Mouse (Mus musculus) forebrain, postnatal 0 days (tissue): ENCODE measurements around the gene Omd. TPM values are rescaled to one million over a fixed set of nuclear protein-coding genes. Genes with fewer than 3 reads are reported as not detected.

Experiments
- ATAC-seq: fragments of 200-750 bp; cut with Nextera tagmentation; 2 replicates; pipeline ENCODE4 v1.8.0; 2017; ENCODE audit warnings: mild to moderate bottlenecking, moderate library complexity
- DNase-seq: peaks from one replicate; pipeline ENCODE4 v3.0.0-alpha.2; 2015
- H3K27ac ChIP-seq: fragments of 300-500 bp; sonication (generic); 2 replicates; pipeline ENCODE4 v1.5.1; 2014; ENCODE audit warnings: low read depth, mild to moderate bottlenecking, antibody characterized with exemption, low read length, moderate library complexity, mixed read lengths
- H3K27me3 ChIP-seq: fragments of 300-500 bp; sonication (generic); 2 replicates; pipeline ENCODE4 v1.6.1; 2014; ENCODE audit warnings: mild to moderate bottlenecking, low read length, mixed read lengths; ENCODE audit not compliant: insufficient read depth
- H3K36me3 ChIP-seq: fragments of 300-500 bp; sonication (generic); 2 replicates; pipeline ENCODE4 v1.6.1; 2014; ENCODE audit warnings: mild to moderate bottlenecking, moderate library complexity; ENCODE audit not compliant: insufficient read depth
- H3K4me1 ChIP-seq: fragments of 300-500 bp; sonication (generic); 2 replicates; pipeline ENCODE4 v1.6.1; 2014; ENCODE audit warnings: antibody characterized with exemption; ENCODE audit not compliant: insufficient read depth
- H3K4me2 ChIP-seq: fragments of 300-500 bp; sonication (generic); 2 replicates; pipeline ENCODE4 v1.6.1; 2014; ENCODE audit warnings: low read depth, mild to moderate bottlenecking, moderate library complexity
- H3K4me3 ChIP-seq: fragments of 300-500 bp; sonication (generic); 2 replicates; pipeline ENCODE4 v1.5.1; 2014; ENCODE audit warnings: low read depth, low read length, mixed read lengths
- H3K9ac ChIP-seq: fragments of 300-500 bp; sonication (generic); 2 replicates; pipeline ENCODE4 v1.6.1; 2014; ENCODE audit warnings: mild to moderate bottlenecking
- H3K9me3 ChIP-seq: fragments of 300-500 bp; sonication (generic); 2 replicates; pipeline ENCODE4 v1.6.1; 2016; ENCODE audit warnings: low read length
- CTCF ChIP-seq: sonication (generic); IDR thresholded peaks from 2 replicates; pipeline ENCODE4 v1.5.1; 2016; ENCODE audit warnings: antibody characterized with exemption, control low read depth, low read depth
- WGBS: fragments of 180-500 bp; shearing (Covaris S2); extraction: QIAGEN DNeasy Blood & Tissue Kit; methylation state at CpG from one replicate; pipeline ENCODE4 v1.1.7; 2014; 5-methylcytosine and 5-hydroxymethylcytosine counted together
- polyA plus RNA-seq: library from polyadenylated mRNA; unstranded; fragments of >200 nt; fragmentation: Nextera tagmentation; extraction: Ambion mirVana; gene quantifications from 2 replicates; pipeline ENCODE4 v1.2.1, GENCODE M21; 2015
- total RNA-seq: library from RNA; depleted of rRNA; stranded (reverse); fragments of >200 nt; gene quantifications from 2 replicates; pipeline ENCODE4 v1.2.3, GENCODE M21; 2014; rRNA removed

Omd gene
- total RNA-seq (1.9 and 2.4 TPM in 2 replicates), polyA plus RNA-seq (1.9 and 2.3 TPM in 2 replicates)

DNA sequence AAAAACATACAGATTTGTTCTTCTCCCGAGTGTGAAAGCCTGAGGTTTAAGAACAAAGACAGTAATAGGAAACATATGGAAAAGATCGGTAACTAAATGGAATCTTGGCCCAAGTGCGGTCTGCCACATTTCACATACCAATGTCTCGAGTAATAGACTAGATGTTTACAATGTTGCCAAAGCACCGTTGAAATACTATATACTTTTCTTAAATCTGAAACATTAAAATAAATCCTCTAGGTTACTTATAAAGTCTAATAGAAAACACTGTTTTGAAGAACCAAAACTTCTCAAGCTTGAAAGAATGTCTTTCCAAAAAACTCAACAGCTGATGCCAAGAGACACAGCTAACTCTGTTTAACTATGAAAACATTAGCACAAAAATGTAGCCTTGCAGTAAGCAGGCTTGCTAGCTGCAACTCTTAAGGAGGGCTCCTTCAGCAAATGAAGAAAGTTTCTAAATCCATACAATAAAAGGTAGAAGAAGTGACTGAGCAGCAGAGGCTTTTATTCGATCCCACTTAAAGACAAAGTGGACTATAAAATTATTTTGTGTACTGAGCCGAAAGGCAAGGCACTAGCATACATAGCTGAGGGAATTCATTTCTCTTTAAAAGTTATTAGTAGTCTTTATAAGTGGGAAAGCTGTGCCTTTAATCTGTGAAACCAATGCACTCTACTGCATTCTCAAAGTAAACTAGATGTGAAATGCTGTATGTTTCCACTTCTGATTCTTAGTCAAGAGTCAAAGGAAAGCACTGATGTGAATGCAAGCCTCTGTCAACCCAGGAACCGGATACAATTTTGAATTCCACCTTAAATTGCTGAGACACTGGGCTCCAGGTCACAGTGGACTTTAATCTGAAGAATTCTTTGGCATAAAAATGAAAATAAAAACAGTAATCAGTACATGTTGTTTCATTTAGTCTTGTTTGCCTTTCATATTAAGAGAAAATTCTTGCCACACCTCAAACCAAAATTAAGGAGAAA, at the start of gene Omd:
Gene Omd, plus strand, starts transcription at position 922 of the 990 bp plus-strand sequence.
- DNase-seq, result no peak
- no peak for ATAC-seq
- TF ChIP-seq CTCF, result no peak
- Histone ChIP-seq H3K27me3 (no peaks in the 10 kb centered on the region), H3K36me3 (no peaks in the 10 kb centered on the region), H3K4me3 (no peak within 1 kb of the TSS), H3K9ac (no peak within 1 kb of the TSS), H3K9me3 (no peaks in the 10 kb centered on the region), H3K27ac (no peak within 1 kb of the TSS), H3K4me2 (no peak within 1 kb of the TSS), H3K4me1 (no peaks in the 10 kb centered on the region)
- WGBS, result 59% methylated on average over 8 of the region's 8 CpGs

- no peaks in the 10 kb centered on the region for H3K9me3 ChIP-seq
- ATAC-seq, result no peak
- H3K9ac ChIP-seq, result no peak overlapping the region
- no peaks in the 10 kb centered on the region for H3K27me3 ChIP-seq
- 100% methylated on average over 1 of the region's 1 CpGs for WGBS
- H3K27ac ChIP-seq, result no peak overlapping the region
- H3K4me2 ChIP-seq, result no peak overlapping the region
- no peak for DNase-seq
- H3K4me3 ChIP-seq, result no peak overlapping the region
- no peaks in the 10 kb centered on the region for H3K36me3 ChIP-seq
- no peak for TF ChIP-seq CTCF
- no peaks in the 10 kb centered on the region for H3K4me1 ChIP-seq
Observed at GRCm38 (mm10) chr13:49536946-49537345, 45.3 kb upstream of the Omd start.

DNA sequence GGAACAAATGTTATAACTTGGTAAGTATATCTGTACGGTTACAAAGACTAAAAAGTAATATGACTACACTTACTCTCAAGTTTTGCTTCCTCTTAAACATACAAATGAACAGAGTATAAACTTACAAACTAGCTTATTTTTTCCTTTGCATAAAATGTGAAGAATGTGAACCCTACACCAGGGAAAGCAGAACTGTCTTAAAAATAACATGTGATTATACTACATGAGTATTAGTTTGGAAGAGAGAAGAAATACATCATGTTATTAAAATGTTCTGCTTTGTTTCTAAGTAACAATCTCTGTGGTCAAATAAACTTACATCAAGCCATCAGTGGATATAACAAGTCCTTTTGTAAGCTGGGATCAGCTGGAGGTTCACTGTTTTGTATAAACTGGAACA, 43.6 kb upstream of the Omd start:
- Histone ChIP-seq H3K9me3 (no peaks in the 10 kb centered on the region), H3K27me3 (no peaks in the 10 kb centered on the region), H3K27ac (no peak overlapping the region), H3K9ac (no peak overlapping the region), H3K4me1 (no peaks in the 10 kb centered on the region), H3K36me3 (no peaks in the 10 kb centered on the region), H3K4me2 (no peak overlapping the region), H3K4me3 (no peak overlapping the region)
- DNase-seq (no peak), ATAC-seq (no peak)
- TF ChIP-seq CTCF, result no peak
- 84% methylated on average over 1 of the region's 1 CpGs for WGBS

DNA sequence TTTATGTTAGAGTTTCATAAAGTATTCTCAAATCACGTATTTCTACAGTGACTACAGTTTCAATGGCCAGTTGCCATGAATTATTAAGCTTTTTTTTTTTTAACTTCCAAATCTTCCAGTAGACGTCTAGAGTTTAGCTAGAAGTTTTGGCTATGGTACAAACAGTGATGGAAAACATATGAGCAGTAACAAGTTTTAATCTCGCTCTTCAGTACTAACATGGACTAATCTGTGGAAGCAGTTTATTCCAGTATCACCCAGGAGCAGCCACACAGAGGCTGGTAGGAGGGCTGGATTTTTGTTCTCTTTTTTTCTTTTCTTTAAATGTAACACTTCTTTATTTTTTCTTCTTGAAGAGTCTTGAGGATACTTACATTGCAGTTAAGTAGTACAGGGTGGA, 38.0 kb upstream of the Omd start, which contains the start of gene Aspn:
Gene Aspn, plus strand, starts transcription at position 165 of the 400 bp plus-strand sequence.
- no peak within 1 kb of the TSS for H3K27ac ChIP-seq
- 73% methylated on average over 3 of the region's 3 CpGs for WGBS
- H3K9me3 ChIP-seq, result no peaks in the 10 kb centered on the region

DNA sequence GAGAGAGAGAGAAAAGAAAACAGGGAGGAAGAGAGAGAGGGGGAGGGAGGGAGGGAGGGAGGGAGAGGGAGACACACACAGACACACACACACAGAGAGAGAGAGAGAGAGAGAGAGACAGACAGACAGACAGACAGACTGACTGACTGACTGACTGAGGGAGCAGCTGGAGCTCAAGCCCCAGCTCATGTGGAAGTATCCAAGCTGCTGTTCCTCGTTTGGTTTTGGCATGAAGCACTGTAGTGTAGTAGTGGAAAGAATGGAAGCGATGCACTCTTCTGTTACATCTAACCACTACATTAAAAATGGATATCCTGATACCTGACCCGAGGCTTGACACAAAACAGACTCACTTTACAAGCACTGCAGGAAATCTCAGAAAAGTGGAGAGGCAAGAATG, 36.6 kb upstream of the Omd start:
- DNase-seq (no peak), ATAC-seq (no peak)
- 59% methylated on average over 3 of the region's 3 CpGs for WGBS
- no peak for TF ChIP-seq CTCF
- Histone ChIP-seq H3K4me2 (no peak overlapping the region), H3K27ac (no peak overlapping the region), H3K9ac (no peak overlapping the region), H3K27me3 (no peaks in the 10 kb centered on the region), H3K4me1 (no peaks in the 10 kb centered on the region), H3K9me3 (no peaks in the 10 kb centered on the region), H3K4me3 (no peak overlapping the region), H3K36me3 (no peaks in the 10 kb centered on the region)

More for the DNA sequence above, 38.0 kb upstream of the Omd start, which contains the start of gene Aspn:
- no peak within 1 kb of the TSS for H3K4me3 ChIP-seq
- no peaks in the 10 kb centered on the region for H3K36me3 ChIP-seq
- DNase-seq (no peak), ATAC-seq (no peak)
- H3K4me2 ChIP-seq, result no peak within 1 kb of the TSS
- H3K4me1 ChIP-seq, result no peaks in the 10 kb centered on the region
- no peak for TF ChIP-seq CTCF
- no peaks in the 10 kb centered on the region for H3K27me3 ChIP-seq
- H3K9ac ChIP-seq, result no peak within 1 kb of the TSS

- H3K4me3 ChIP-seq, result no peak overlapping the region
- no peak for DNase-seq
- H3K36me3 ChIP-seq, result no peaks in the 10 kb centered on the region
- 85% methylated on average over 1 of the region's 1 CpGs for WGBS
- H3K4me1 ChIP-seq, result no peaks in the 10 kb centered on the region
- no peaks in the 10 kb centered on the region for H3K9me3 ChIP-seq
- TF ChIP-seq CTCF, result no peak
- no peak for ATAC-seq
- no peaks in the 10 kb centered on the region for H3K27me3 ChIP-seq
- H3K27ac ChIP-seq, result no peak overlapping the region
- H3K9ac ChIP-seq, result no peak overlapping the region
- no peak overlapping the region for H3K4me2 ChIP-seq
Observed at GRCm38 (mm10) chr13:49546517-49546916, 35.7 kb upstream of the Omd start.

DNA sequence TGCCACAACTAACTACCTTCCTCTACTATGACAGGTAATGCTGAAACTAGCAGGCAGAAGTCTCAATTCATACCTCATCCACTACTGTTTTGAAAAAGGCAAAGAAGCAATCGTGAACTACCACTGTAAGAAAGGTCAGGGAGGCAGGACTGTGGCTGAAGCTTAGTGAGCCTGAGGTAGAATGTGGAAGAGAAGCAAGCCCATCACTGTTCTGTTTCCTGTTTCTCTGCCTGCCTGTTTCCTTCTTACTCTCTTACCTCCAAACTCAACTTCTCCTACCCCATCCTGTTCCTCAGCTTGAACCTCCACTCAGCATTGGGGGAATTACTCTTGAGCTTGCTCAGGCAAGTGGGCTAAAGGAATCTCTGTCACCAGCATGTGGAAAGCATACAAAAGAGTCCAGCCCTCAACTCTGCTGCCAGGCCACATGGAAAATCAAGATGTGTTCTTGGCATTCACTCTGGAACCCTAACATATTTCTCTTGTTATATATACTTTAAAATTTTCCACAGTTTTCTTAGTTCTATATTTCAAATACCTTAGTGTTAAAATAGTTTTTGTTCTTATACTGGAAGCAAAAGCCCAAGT, 34.6 kb upstream of the Omd start:
- DNase-seq (no peak), ATAC-seq (no peak)
- Histone ChIP-seq H3K4me1 (no peaks in the 10 kb centered on the region), H3K36me3 (no peaks in the 10 kb centered on the region), H3K4me2 (no peak overlapping the region), H3K9ac (no peak overlapping the region), H3K27ac (no peak overlapping the region), H3K4me3 (no peak overlapping the region), H3K27me3 (no peaks in the 10 kb centered on the region), H3K9me3 (no peaks in the 10 kb centered on the region)
- TF ChIP-seq CTCF, result no peak
- 76% methylated on average over 1 of the region's 1 CpGs for WGBS
